Mouse (Mus musculus): ENCODE results near the gene Tmem120b. TPM values are rescaled to one million over a fixed set of nuclear protein-coding genes. Genes with fewer than 3 reads are reported as not detected.

The Tmem120b gene
- polyA plus RNA-seq, 1 experiment from 2014 or later = 14.3 TPM

DNA sequence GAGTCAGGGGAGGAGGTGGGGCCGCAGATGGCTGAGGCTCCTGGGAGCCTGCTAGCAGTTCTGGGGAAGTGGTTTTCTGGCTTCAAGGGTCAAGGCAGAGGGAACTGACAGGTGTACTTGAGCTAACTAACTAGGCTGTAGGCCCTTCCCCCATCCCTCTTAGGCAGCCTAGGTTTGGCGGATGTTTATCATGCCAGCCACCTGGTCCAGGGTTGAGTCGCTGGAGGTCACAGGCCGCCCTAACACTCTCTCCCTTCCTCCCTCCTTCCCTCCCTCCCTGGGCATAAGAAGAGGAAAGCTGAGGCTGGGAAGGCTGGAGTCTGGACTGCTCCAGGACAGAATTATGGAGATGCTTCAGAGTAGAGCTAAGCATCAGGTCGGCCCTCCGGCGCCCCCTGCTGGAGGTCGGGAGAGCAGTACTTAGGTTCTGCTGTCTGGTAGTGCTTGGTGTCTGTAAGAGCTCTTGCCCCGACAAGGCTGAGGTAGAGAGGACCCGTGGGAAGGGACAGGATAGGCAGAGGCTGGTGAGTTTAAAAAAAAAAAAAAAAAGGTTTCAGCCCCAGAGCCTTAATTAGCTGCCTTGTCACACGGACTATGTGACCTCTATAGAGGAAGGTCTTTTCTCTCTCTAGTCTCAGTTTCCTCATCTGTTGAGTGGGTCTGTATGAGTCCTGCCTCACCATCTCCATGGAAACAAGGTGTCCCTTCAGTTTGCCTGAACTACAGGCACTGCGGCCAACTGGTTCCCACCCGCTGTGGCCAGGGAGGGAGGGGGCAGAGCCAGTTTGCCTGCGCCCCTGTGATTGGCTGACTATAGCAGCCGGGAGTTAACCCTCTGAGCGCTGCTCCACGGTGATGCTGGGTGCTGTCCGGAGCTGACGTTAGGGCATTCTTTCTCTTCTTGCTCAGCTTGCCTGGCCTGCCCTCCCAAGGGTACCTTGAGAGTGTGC, 81.5 kb downstream of the Tmem120b start:
- peak overlapping the region; percentile 35 for H3K4me3 ChIP-seq
- H3K4me1 ChIP-seq = peaks cover 60% of the 10 kb centered on the region
- WGBS = 9% methylated on average over 19 of the region's 19 CpGs
- H3K27me3 ChIP-seq = no peaks in the 10 kb centered on the region
- peak overlapping the region; percentile 62 for H3K4me2 ChIP-seq (replicated peaks)
- H3K27ac ChIP-seq = 0 out of 2 replicates have a peak overlapping the region, but pooled peaks have one; percentile 0
- peaks cover 74% of the 10 kb centered on the region for H3K36me3 ChIP-seq
- ATAC-seq (ENCODE audit: low FRiP score) = peak; percentile 83
- H3K9ac ChIP-seq = peak overlapping the region; percentile 54
- H3K9me3 ChIP-seq (replicated peaks) = no peaks in the 10 kb centered on the region

DNA sequence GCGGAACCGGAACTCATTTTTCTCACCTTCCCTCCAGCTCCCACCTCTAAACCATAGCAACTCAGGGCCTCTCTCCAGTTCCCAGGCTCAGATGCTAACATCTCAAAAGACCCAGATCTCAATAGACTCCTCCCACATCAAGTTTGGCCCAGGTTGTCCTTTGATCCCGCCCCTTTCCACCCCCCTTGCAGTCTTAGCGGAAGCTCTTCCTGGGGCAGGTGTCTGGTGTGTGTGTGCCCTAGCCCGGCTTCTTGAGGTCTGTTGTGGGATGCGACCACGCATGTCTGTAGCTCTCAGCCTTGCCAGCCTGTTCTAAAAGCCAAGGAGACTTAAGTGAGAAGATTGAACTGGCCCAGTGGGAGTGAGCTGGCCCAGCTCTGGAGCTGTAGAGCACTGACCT, 82.4 kb downstream of the Tmem120b start:
- 49% methylated on average over 7 of the region's 7 CpGs for WGBS
- Histone ChIP-seq H3K4me3 (peak overlapping the region; percentile 35), H3K4me1 (peaks cover 51% of the 10 kb centered on the region), H3K27me3 (no peaks in the 10 kb centered on the region), H3K4me2 (replicated peaks) (peak overlapping the region; percentile 62), H3K27ac (peak overlapping the region; percentile 0; the same call in 1 of the 2 replicates), H3K36me3 (peaks cover 76% of the 10 kb centered on the region), H3K9ac (peak overlapping the region; percentile 54), H3K9me3 (replicated peaks) (no peaks in the 10 kb centered on the region)
- ATAC-seq (ENCODE audit: low FRiP score) = no peak

DNA sequence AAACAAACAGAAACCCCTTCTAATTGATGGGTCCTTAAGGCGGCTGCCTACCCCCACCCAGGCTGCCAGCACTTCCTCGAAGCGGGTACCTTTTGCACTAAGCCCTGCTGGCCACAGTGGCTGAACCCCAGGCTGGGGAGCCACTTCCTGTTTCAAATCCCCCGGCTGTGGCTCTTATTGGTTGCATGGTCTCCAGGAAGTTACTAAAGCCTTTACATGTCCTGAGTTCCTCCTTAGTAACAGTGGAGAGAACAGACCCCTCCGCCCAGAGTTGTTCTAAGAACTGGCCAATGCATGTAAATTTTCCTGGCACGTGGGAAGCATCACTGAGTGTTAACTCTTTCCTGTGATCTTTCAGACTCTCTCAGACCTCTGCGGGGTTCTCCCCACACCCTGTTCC, 82.9 kb downstream of the Tmem120b start:
- no peaks in the 10 kb centered on the region for H3K27me3 ChIP-seq
- ATAC-seq (ENCODE audit: low FRiP score) = no peak
- 51% methylated on average over 7 of the region's 7 CpGs for WGBS
- H3K9ac ChIP-seq = peak overlapping the region; percentile 54; the same call in 1 of the 2 replicates
- H3K4me2 ChIP-seq (replicated peaks) = peak overlapping the region; percentile 62
- H3K4me3 ChIP-seq = peak overlapping the region; percentile 35; the same call in 1 of the 2 replicates
- H3K27ac ChIP-seq = peak overlapping the region; percentile 0; the same call in 1 of the 2 replicates
- H3K36me3 ChIP-seq = peaks cover 76% of the 10 kb centered on the region
- H3K9me3 ChIP-seq (replicated peaks) = no peaks in the 10 kb centered on the region
- H3K4me1 ChIP-seq = peaks cover 47% of the 10 kb centered on the region

DNA sequence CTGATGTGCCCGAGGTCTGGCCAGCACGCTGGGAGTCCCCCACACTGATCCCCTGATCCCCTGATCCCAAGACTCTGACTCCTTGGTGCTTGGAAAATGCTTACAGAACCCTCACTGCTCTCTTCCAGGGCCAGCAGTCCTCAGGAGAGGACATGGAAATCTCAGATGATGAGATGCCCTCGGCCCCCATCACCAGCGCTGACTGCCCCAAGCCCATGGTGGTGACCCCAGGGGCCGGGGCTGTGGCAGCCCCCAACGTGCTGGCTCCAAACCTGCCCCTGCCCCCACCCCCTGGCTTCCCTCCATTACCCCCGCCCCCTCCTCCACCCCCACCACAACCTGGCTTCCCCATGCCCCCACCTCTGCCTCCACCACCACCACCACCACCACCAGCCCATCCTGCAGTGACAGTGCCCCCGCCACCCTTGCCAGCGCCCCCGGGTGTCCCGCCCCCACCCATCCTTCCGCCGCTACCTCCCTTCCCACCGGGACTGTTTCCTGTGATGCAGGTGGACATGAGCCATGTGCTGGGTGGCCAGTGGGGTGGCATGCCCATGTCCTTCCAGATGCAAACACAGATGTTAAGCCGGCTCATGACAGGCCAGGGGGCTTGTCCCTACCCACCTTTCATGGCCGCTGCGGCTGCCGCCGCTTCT, 83.6 kb downstream of the Tmem120b start:
- no peak overlapping the region for H3K4me2 ChIP-seq (replicated peaks)
- H3K4me1 ChIP-seq = peaks cover 41% of the 10 kb centered on the region
- 92% methylated on average over 17 of the region's 19 CpGs for WGBS
- H3K9ac ChIP-seq = no peak overlapping the region
- H3K27me3 ChIP-seq = no peaks in the 10 kb centered on the region
- ATAC-seq (ENCODE audit: low FRiP score) = no peak
- H3K27ac ChIP-seq = no peak overlapping the region
- H3K9me3 ChIP-seq (replicated peaks) = no peaks in the 10 kb centered on the region
- no peak overlapping the region for H3K4me3 ChIP-seq
- H3K36me3 ChIP-seq = peaks cover 73% of the 10 kb centered on the region

DNA sequence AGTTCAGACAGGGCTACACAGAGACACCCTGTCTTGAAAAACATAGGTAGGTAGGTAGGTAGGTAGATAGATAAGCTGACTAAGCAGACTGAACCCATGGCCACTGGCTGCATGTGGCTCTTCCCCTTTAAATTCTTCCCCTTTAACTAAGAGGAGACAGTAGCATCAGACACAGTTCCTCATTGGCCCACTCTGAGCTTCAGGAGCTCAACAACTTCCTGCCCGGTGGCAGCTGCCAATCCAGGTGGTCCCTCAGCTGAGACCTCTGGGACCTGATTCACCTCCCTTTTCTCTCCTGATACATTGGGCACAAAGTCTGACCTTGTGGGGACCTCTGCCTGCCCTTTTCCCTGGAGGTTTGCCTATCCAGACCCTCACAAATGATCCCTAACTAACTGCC, 84.7 kb downstream of the Tmem120b start:
- Histone ChIP-seq H3K36me3 (peaks cover 73% of the 10 kb centered on the region), H3K4me1 (peaks cover 39% of the 10 kb centered on the region), H3K4me3 (no peak overlapping the region), H3K9ac (no peak overlapping the region), H3K27me3 (no peaks in the 10 kb centered on the region), H3K9me3 (replicated peaks) (no peaks in the 10 kb centered on the region), H3K4me2 (replicated peaks) (no peak overlapping the region), H3K27ac (no peak overlapping the region)
- ATAC-seq (ENCODE audit: low FRiP score) = no peak
- WGBS = 73% methylated on average over 1 of the region's 1 CpGs

DNA sequence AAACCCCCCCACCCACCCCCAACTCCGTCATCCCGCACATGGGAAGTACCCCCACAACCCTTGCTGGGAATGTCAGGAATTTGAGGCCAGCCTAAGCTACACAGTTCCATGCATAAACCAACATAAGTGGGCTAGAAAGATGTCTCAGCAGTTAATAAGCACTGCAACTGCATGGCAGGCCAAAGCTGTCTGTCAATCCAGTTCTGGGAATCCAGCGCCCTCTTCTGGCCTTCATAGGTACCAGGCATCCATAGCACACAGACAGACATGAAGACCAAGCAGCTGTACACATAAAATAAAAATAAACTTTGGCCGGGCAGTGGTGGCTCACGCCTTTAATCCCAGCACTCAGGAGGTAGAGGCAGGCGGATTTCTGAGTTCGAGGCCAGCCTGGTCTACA, 87.2 kb downstream of the Tmem120b start:
- peaks cover 79% of the 10 kb centered on the region for H3K36me3 ChIP-seq
- no peaks in the 10 kb centered on the region for H3K9me3 ChIP-seq (replicated peaks)
- H3K4me2 ChIP-seq (replicated peaks) = no peak overlapping the region
- H3K4me1 ChIP-seq = peaks cover 13% of the 10 kb centered on the region
- ATAC-seq (ENCODE audit: low FRiP score) = 0 out of 2 replicates have a peak, but pooled peaks have one; percentile 32
- 66% methylated on average over 7 of the region's 7 CpGs for WGBS
- H3K27ac ChIP-seq = no peak overlapping the region
- H3K27me3 ChIP-seq = no peaks in the 10 kb centered on the region
- H3K4me3 ChIP-seq = no peak overlapping the region
- H3K9ac ChIP-seq = no peak overlapping the region

DNA sequence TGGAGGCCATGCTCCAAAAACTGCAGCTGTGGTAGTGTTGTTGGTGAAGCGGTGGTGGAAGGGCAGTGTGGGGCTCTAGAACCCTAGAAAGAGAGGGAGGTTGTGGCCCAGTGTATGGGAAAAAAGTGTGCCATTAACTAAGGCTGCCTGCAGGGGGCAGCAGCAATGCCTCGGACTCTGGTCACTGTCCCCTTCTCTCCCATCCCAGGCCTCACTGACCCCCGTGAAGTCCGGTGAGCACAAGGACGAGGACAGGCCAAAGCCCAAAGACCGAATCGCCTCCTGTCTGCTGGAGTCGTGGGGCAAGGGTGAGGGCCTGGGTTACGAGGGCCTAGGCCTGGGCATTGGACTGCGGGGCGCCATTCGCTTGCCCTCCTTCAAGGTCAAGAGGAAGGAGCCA, 88.5 kb downstream of the Tmem120b start:
- Histone ChIP-seq H3K27ac (no peak overlapping the region), H3K4me2 (replicated peaks) (no peak overlapping the region), H3K4me1 (0 out of 2 replicates have a peak, but pooled peaks cover under 1% of the 10 kb centered on the region), H3K9ac (no peak overlapping the region), H3K36me3 (peaks cover 84% of the 10 kb centered on the region), H3K27me3 (no peaks in the 10 kb centered on the region), H3K4me3 (no peak overlapping the region), H3K9me3 (replicated peaks) (no peaks in the 10 kb centered on the region)
- ATAC-seq (ENCODE audit: low FRiP score) = no peak
- 86% methylated on average over 12 of the region's 12 CpGs for WGBS

DNA sequence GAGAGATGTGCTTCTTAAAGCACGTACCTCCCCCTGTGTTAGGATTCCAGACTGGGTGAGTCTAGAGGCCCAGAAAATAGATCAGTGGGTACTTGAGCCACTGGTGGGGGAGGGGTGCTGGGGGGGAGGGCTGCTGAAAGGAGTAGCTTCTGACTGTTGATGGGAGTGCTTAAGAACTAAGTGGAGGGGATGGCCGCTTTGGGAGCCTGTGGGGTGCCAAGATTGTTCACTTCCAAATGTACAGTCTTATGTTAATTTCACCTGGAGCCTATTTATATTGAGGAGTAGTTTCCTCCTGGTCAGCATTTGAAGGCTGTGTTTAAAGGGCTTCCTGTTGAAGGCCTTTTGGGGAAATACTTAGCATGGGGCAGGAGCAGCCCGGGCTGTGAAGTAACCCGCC, 89.8 kb downstream of the Tmem120b start:
- Histone ChIP-seq H3K4me3 (no peak overlapping the region), H3K36me3 (peaks cover 84% of the 10 kb centered on the region), H3K27me3 (no peaks in the 10 kb centered on the region), H3K4me2 (replicated peaks) (no peak overlapping the region), H3K4me1 (no peaks in the 10 kb centered on the region), H3K9ac (no peak overlapping the region), H3K9me3 (replicated peaks) (no peaks in the 10 kb centered on the region), H3K27ac (no peak overlapping the region)
- 94% methylated on average over 4 of the region's 4 CpGs for WGBS
- ATAC-seq (ENCODE audit: low FRiP score) = no peak

DNA sequence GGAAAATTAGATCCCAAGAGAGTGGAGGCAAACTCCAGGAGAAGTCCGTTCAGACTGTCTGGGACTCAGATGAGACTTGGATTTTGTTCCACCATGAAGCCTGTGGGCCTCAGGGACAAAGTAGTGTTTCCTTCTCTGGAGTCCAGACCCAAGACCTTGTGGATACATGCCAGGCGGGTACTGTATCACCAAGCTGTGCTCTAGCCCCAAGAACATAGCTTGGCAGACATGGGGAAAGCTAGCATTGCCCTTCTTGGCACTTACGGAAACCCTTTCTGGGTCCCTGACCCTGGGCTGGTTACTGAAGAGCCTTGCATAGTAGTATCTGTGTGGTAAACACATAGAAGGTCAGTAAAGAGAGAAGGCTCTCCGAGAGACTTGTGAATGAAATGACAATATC, 91.2 kb downstream of the Tmem120b start:
- H3K4me2 ChIP-seq (replicated peaks) = no peak overlapping the region
- H3K27ac ChIP-seq = no peak overlapping the region
- no peaks in the 10 kb centered on the region for H3K4me1 ChIP-seq
- peaks cover 85% of the 10 kb centered on the region for H3K36me3 ChIP-seq
- 99% methylated on average over 4 of the region's 4 CpGs for WGBS
- no peak overlapping the region for H3K9ac ChIP-seq
- H3K27me3 ChIP-seq = no peaks in the 10 kb centered on the region
- ATAC-seq (ENCODE audit: low FRiP score) = no peak
- H3K9me3 ChIP-seq (replicated peaks) = no peaks in the 10 kb centered on the region
- no peak overlapping the region for H3K4me3 ChIP-seq

DNA sequence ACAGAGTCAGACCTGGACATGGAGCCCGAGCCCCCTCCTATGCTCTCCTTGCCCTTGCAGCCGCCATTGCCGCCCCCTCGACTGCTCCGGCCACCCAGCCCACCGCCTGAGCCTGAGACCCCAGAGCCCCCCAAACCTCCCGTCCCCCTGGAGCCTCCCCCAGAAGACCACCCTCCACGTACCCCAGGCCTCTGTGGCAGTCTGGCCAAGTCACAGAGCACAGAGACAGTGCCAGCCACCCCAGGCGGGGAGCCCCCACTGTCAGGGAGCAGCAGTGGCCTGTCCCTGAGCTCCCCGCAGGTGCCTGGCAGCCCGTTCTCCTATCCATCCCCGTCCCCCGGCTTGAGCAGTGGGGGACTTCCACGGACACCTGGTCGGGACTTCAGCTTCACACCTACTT, 91.7 kb downstream of the Tmem120b start:
- no peak overlapping the region for H3K9ac ChIP-seq
- no peaks in the 10 kb centered on the region for H3K4me1 ChIP-seq
- H3K9me3 ChIP-seq (replicated peaks) = no peaks in the 10 kb centered on the region
- peaks cover 84% of the 10 kb centered on the region for H3K36me3 ChIP-seq
- no peak overlapping the region for H3K27ac ChIP-seq
- no peak for ATAC-seq (ENCODE audit: low FRiP score)
- no peak overlapping the region for H3K4me2 ChIP-seq (replicated peaks)
- no peaks in the 10 kb centered on the region for H3K27me3 ChIP-seq
- 95% methylated on average over 15 of the region's 15 CpGs for whole genome bisulfite sequencing
- H3K4me3 ChIP-seq = no peak overlapping the region

DNA sequence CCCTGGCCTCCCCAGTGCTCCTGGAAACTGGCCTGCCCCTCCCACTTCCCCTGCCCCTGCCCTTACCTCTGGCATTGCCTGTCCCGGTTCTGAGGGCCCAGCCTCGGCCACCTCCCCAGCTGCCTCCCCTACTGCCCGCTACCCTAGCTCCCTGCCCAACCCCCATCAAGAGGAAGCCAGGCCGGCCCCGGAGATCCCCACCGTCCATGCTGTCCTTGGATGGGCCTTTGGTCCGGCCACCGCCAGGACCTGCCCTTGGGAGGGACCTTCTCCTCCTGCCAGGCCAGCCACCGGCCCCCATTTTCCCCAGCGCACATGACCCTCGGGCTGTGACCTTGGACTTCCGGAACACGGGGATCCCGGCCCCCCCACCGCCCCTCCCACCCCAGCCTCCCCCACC, 92.1 kb downstream of the Tmem120b start:
- no peak overlapping the region for H3K4me3 ChIP-seq

DNA sequence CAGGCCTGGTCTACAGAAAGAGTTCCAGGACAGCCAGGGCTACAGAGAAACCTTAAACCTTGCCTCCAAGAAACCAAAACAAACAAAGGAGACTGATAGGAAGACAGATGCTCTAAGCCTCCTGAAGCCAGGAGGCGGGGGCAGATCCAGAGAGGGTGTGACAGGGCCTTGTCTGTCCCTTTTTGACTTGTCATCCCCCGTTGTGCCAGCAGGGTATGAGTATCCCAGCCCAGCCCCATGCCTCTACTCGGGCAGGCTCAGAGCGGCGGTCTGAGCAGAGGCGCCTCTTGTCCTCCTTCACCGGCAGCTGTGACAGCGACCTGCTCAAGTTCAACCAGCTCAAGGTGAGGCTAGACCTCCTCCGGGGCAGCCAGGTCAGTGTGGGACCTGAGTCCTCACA, 94.7 kb downstream of the Tmem120b start:
- Histone ChIP-seq H3K4me2 (replicated peaks) (no peak overlapping the region), H3K27ac (no peak overlapping the region), H3K4me1 (no peaks in the 10 kb centered on the region), H3K27me3 (no peaks in the 10 kb centered on the region), H3K9me3 (replicated peaks) (no peaks in the 10 kb centered on the region), H3K36me3 (peaks cover 84% of the 10 kb centered on the region), H3K4me3 (no peak overlapping the region), H3K9ac (no peak overlapping the region)
- 76% methylated on average over 9 of the region's 9 CpGs for WGBS
- ATAC-seq (ENCODE audit: low FRiP score) = no peak

More for the DNA sequence above, 92.1 kb downstream of the Tmem120b start:
- no peaks in the 10 kb centered on the region for H3K27me3 ChIP-seq
- H3K36me3 ChIP-seq = peaks cover 83% of the 10 kb centered on the region
- no peaks in the 10 kb centered on the region for H3K4me1 ChIP-seq
- H3K4me2 ChIP-seq (replicated peaks) = no peak overlapping the region
- no peaks in the 10 kb centered on the region for H3K9me3 ChIP-seq (replicated peaks)
- H3K9ac ChIP-seq = no peak overlapping the region
- 90% methylated on average over 15 of the region's 15 CpGs for WGBS
- ATAC-seq (ENCODE audit: low FRiP score) = no peak
- no peak overlapping the region for H3K27ac ChIP-seq

Data from hindbrain, embryonic 12.5 days (tissue).